Mouse (Mus musculus): ENCODE measurements around the gene Rbm25. TPM values are rescaled to one million over a fixed set of nuclear protein-coding genes. Genes with fewer than 3 reads are reported as not detected.

The Rbm25 gene
- total RNA-seq, 2 experiments from 2014 or later, result 90.4 to 94.1 TPM

- no peak for DNase-seq
These were observed 101.2 kb downstream of the Rbm25 start for GRCm38 (mm10) chr12:83732225-83732624.

Other genes with a start within 250 kb of the Rbm25 start
- 10 to 100 TPM; 19.6 to 20.2 TPM for gene Dpf3, start 143.5 kb upstream of the Rbm25 start, total RNA-seq (2021)
- gene Dcaf4, start 110.8 kb upstream of the Rbm25 start, total RNA-seq (2021), result 10 to 100 TPM; 15.9 to 16.6 TPM
- 10 to 100 TPM; 20.0 to 20.1 TPM for gene Zfyve1, start 34.0 kb upstream of the Rbm25 start, total RNA-seq (2021)
- gene Psen1, start 56.9 kb downstream of the Rbm25 start, total RNA-seq (2021), result 10 to 100 TPM; 43.7 to 44.7 TPM
- gene Papln, start 132.4 kb downstream of the Rbm25 start, total RNA-seq (2021), result 10 to 100 TPM; 13.2 to 15.7 TPM